ENCODE assay signal across 8 mouse cellular contexts in the genomic region with DNA sequence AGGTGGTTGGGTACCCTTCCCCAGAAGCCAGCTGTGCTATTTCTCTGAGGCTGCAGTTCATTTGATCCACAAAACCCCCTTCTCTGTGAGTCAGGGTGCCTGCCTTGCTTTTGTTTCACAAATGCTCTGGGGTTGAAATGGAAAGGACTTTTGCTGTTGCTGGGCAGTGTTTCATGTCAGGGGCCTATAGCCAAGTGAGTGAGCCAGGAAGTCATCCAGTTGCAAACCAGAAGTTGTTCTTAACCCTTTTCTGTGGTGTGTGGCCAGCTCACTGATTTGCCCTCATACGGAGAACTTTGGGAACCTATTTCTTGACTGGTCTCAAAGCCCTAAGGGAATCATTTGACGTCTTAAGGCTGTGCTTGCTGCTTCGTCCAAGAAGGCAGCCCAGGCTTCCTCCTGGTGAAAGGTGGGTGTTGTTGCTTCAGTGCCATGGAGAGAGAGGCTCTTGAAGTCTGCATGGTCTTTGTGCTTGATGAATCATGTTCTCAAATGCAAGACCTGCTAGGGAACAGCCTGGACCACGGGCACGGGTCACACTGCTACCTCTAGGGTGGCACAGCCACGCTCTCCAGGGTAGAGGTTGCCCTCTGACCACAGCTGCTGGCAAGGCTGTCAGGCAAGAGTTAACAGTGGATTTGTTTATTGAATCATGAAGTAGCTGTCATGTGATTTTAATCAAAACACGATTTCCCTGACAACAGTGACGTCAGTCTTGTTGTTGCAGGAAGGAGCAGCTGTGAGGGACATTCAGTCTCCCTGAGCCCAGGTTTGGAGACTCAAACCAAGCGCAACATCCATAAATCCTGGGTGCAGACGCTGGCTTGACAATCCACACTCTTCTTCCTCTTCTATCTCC. TPM values are rescaled to one million over a fixed set of nuclear protein-coding genes. Genes with fewer than 3 reads are reported as not detected.
DNase-seq lines count a peak whose midpoint lies in the region; ATAC-seq and TF ChIP-seq lines count a peak whose summit lies in the region.

No protein-coding gene starts in this region.

- DNase-seq in layer of hippocampus, adult 11-12 months (ENCODE audit: low spot score): peak; percentile 71
- no peak for DNase-seq in layer of hippocampus, postnatal 25 days (ENCODE audit: extremely low spot score in 1 of 2, low spot score in 1 of 2)
- DNase-seq in embryonic facial prominence, embryonic 11.5 days (ENCODE audit: low spot score): peak; percentile 52
- DNase-seq in heart, postnatal 0 days (ENCODE audit: low spot score): peak; percentile 41
- DNase-seq in kidney, postnatal 25 days: peak; percentile 79 to 92
- DNase-seq in thymus, postnatal 36 days: no peak
- DNase-seq in liver, embryonic 11.5 days (ENCODE audit: low spot score): no peak

- H3K4me3 ChIP-seq in embryonic facial prominence, embryonic 11.5 days (ENCODE audit: low read depth, low read length): no peak overlapping the region
- no peak overlapping the region for H3K4me3 ChIP-seq in heart, postnatal 0 days (ENCODE audit: low read depth, low read length)
- H3K4me3 ChIP-seq in lung, embryonic 16.5 days (ENCODE audit: low read length): no peak overlapping the region
- no peak overlapping the region for H3K4me3 ChIP-seq in liver, embryonic 11.5 days (ENCODE audit: low read depth, low read length)

- no peak overlapping the region for H3K4me2 ChIP-seq in embryonic facial prominence, embryonic 11.5 days (ENCODE audit: low read depth, low read length)
- no peak overlapping the region for H3K4me2 ChIP-seq in heart, postnatal 0 days (ENCODE audit: low read depth, low read length)
- peak overlapping the region; percentile 19 for H3K4me2 ChIP-seq in lung, embryonic 16.5 days (ENCODE audit: low read depth, low read length)
- no peak overlapping the region for H3K4me2 ChIP-seq in liver, embryonic 11.5 days

- no peak for TF ChIP-seq CTCF in heart, postnatal 0 days (IDR thresholded peaks at IDR 0.05; ENCODE audit: low read depth)

- no peak overlapping the region for H3K27ac ChIP-seq in embryonic facial prominence, embryonic 11.5 days (replicated peaks; ENCODE audit: low read depth, low read length)
- H3K27ac ChIP-seq in heart, postnatal 0 days (ENCODE audit: low read depth): peak overlapping the region; percentile 58
- H3K27ac ChIP-seq in lung, embryonic 16.5 days (ENCODE audit: low read length): peak overlapping the region; percentile 85
- H3K27ac ChIP-seq in liver, embryonic 11.5 days (ENCODE audit: low read depth, low read length): no peak overlapping the region

- no peaks in the 10 kb centered on the region for H3K27me3 ChIP-seq in embryonic facial prominence, embryonic 11.5 days (ENCODE audit: control insufficient read depth, insufficient read depth, low read length)
- H3K27me3 ChIP-seq in heart, postnatal 0 days (ENCODE audit: control insufficient read depth, insufficient read depth, low read length): no peaks in the 10 kb centered on the region
- H3K27me3 ChIP-seq in lung, embryonic 16.5 days (ENCODE audit: control insufficient read depth, insufficient read depth, low read depth, low read length): no peaks in the 10 kb centered on the region
- H3K27me3 ChIP-seq in liver, embryonic 11.5 days (replicated peaks; ENCODE audit: control insufficient read depth, insufficient read depth, low read length): no peaks in the 10 kb centered on the region

- no peak for ATAC-seq in embryonic facial prominence, embryonic 11.5 days (replicated peaks; ENCODE audit: insufficient number of reproducible peaks, low FRiP score, low TSS enrichment, low read depth)
- peak; percentile 43 for ATAC-seq in heart, postnatal 0 days (ENCODE audit: insufficient read depth, low read depth)
- ATAC-seq in lung, embryonic 16.5 days (ENCODE audit: low read depth): peak; percentile 67
- no peak for ATAC-seq in liver, embryonic 11.5 days (replicated peaks; ENCODE audit: low FRiP score)

- H3K36me3 ChIP-seq in embryonic facial prominence, embryonic 11.5 days (replicated peaks; ENCODE audit: control insufficient read depth, insufficient read depth, low read depth, low read length): no peaks in the 10 kb centered on the region; the same call in 1 of the 2 replicates
- H3K36me3 ChIP-seq in heart, postnatal 0 days (replicated peaks; ENCODE audit: control insufficient read depth, insufficient read depth, low read length): peaks cover 21% of the 10 kb centered on the region
- peaks cover 5% of the 10 kb centered on the region for H3K36me3 ChIP-seq in lung, embryonic 16.5 days (ENCODE audit: control insufficient read depth, insufficient read depth, low read length)
- peaks cover 17% of the 10 kb centered on the region for H3K36me3 ChIP-seq in liver, embryonic 11.5 days (ENCODE audit: control insufficient read depth, insufficient read depth, low read length)

- H3K9ac ChIP-seq in embryonic facial prominence, embryonic 11.5 days (replicated peaks; ENCODE audit: low read length): no peak overlapping the region
- no peak overlapping the region for H3K9ac ChIP-seq in heart, postnatal 0 days (replicated peaks; ENCODE audit: low read depth, low read length)
- H3K9ac ChIP-seq in lung, embryonic 16.5 days (ENCODE audit: low read length): peak overlapping the region; percentile 33
- no peak overlapping the region for H3K9ac ChIP-seq in liver, embryonic 11.5 days (ENCODE audit: low read depth, low read length)

- no peaks in the 10 kb centered on the region for H3K9me3 ChIP-seq in embryonic facial prominence, embryonic 11.5 days (replicated peaks; ENCODE audit: control insufficient read depth, low read length)
- no peaks in the 10 kb centered on the region for H3K9me3 ChIP-seq in heart, postnatal 0 days (replicated peaks; ENCODE audit: control insufficient read depth, low read length)
- H3K9me3 ChIP-seq in lung, embryonic 16.5 days (ENCODE audit: control insufficient read depth, low read length): no peaks in the 10 kb centered on the region
- no peaks in the 10 kb centered on the region for H3K9me3 ChIP-seq in liver, embryonic 11.5 days (ENCODE audit: control insufficient read depth, low read length)

- no peak for TF ChIP-seq EP300 in heart, postnatal 0 days (IDR thresholded peaks at IDR 0.05; ENCODE audit: low read depth)

- H3K4me1 ChIP-seq in embryonic facial prominence, embryonic 11.5 days (ENCODE audit: control insufficient read depth, insufficient read depth, low read length): no peaks in the 10 kb centered on the region
- H3K4me1 ChIP-seq in heart, postnatal 0 days (ENCODE audit: control insufficient read depth, insufficient read depth): peaks cover 11% of the 10 kb centered on the region
- peaks cover 36% of the 10 kb centered on the region for H3K4me1 ChIP-seq in lung, embryonic 16.5 days (replicated peaks; ENCODE audit: control insufficient read depth, insufficient read depth, low read length)
- no peaks in the 10 kb centered on the region for H3K4me1 ChIP-seq in liver, embryonic 11.5 days (replicated peaks; ENCODE audit: control insufficient read depth, insufficient read depth, low read length)

- WGBS in embryonic facial prominence, embryonic 11.5 days: 70% methylated on average over 10 of the region's 10 CpGs
- 65% methylated on average over 10 of the region's 10 CpGs for WGBS in heart, postnatal 0 days
- 36% methylated on average over 10 of the region's 10 CpGs for whole genome bisulfite sequencing in lung, embryonic 16.5 days
- WGBS in liver, embryonic 11.5 days: 79% methylated on average over 10 of the region's 10 CpGs

RNA-seq across cellular contexts. Expression of a gene that starts 39.9 kb away (rescaled TPM):
- total RNA-seq in layer of hippocampus, postnatal 25 days (2021): 10 to 100 TPM; 17.2 to 17.4 TPM
- polyA plus RNA-seq in embryonic facial prominence, embryonic 11.5 days (2014; fragmentation: Nextera tagmentation; extraction: Ambion mirVana): 126 and 136 TPM in 2 replicates
- 7.5 and 15.3 TPM in 2 replicates for total RNA-seq in heart, postnatal 0 days (2014; rRNA removed; ENCODE audit: low replicate concordance)
- polyA plus RNA-seq in heart, postnatal 0 days (2015; fragmentation: Nextera tagmentation; extraction: Ambion mirVana): 15.3 and 17.8 TPM in 2 replicates
- polyA plus RNA-seq in lung, embryonic 16.5 days (2015; fragmentation: Nextera tagmentation; extraction: Ambion mirVana): 58.9 and 60.3 TPM in 2 replicates
- 143 and 172 TPM in 2 replicates for polyA plus RNA-seq in liver, embryonic 11.5 days (2014; fragmentation: Nextera tagmentation; extraction: Ambion mirVana)

Comparison
In these comparisons a context has a peak if more than half of its experiments do, and no peak if none do; other contexts are left out.
1. DNase-seq: peak in layer of hippocampus, adult 11-12 months (single experiment), embryonic facial prominence, embryonic 11.5 days (single experiment), heart, postnatal 0 days (single experiment) and kidney, postnatal 25 days (2 of 2); none in layer of hippocampus, postnatal 25 days (0 of 2), thymus, postnatal 36 days (0 of 2) and liver, embryonic 11.5 days (single experiment).
2. ATAC-seq: peak in heart, postnatal 0 days (single experiment) and lung, embryonic 16.5 days (single experiment); none in embryonic facial prominence, embryonic 11.5 days (single experiment) and liver, embryonic 11.5 days (single experiment).
3. H3K27ac ChIP-seq: peak in heart, postnatal 0 days (single experiment) and lung, embryonic 16.5 days (single experiment); none in embryonic facial prominence, embryonic 11.5 days (single experiment) and liver, embryonic 11.5 days (single experiment).